In genomic region chr15:78544561-78545001, GRCm38 (mm10) we compare ENCODE assay signal across 9 mouse cellular contexts. TPM values are rescaled to one million over a fixed set of nuclear protein-coding genes. Genes with fewer than 3 reads are reported as not detected.
DNase-seq lines count a peak whose midpoint lies in the region; ATAC-seq and TF ChIP-seq lines count a peak whose summit lies in the region.
"Had no signal": no experiment of that assay in that cellular context is flagged by ENCODE, and none has a peak within 500 bp of the region (broad histone marks: within the 10 kb centered on the region; RNA-seq: fewer than 3 reads in every experiment).

Gene Sstr3, minus strand, starts transcription at chr15:78544685.

- H3K9me3 ChIP-seq in neural tube, embryonic 12.5 days: no peaks in the 10 kb centered on the region

- H3K36me3 ChIP-seq in neural tube, embryonic 12.5 days: no peaks in the 10 kb centered on the region

- H3K4me2 ChIP-seq in neural tube, embryonic 12.5 days (replicated peaks): peak within 1 kb of the TSS; percentile 44

- ATAC-seq in cerebellum, adult (ENCODE audit: insufficient number of reproducible peaks, low FRiP score, low TSS enrichment): peak; percentile 40; the same call in 1 of the 2 replicates
- peak; percentile 35; the same call in 1 of the 2 replicates for ATAC-seq in neural tube, embryonic 12.5 days (ENCODE audit: low FRiP score, low read depth)
- ATAC-seq: inflammation-experienced regulatory T-cells, adult 6 months had no signal

- peaks cover 20% of the 10 kb centered on the region for H3K4me1 ChIP-seq in neural tube, embryonic 12.5 days

- H3K4me3 ChIP-seq in layer of hippocampus, adult 2 months: peak within 1 kb of the TSS; percentile 60
- no peak within 1 kb of the TSS for H3K4me3 ChIP-seq in neural tube, embryonic 12.5 days

- WGBS in neural tube, embryonic 12.5 days: 15% methylated on average over 14 of the region's 14 CpGs

- DNase-seq in cerebellum, adult 8-10 months: no peak
- DNase-seq in cerebellum, postnatal 10 days: peak; percentile 75 to 81
- no peak for DNase-seq in layer of hippocampus, adult 2 months (ENCODE audit: low spot score in 2 of 2)
- no peak for DNase-seq in c-Kit-positive CD71-positive TER-119-positive erythroid progenitor cells, embryonic 14.5 days (ENCODE audit: low spot score)
- DNase-seq in ovary, adult 18-20 months (ENCODE audit: low spot score): no peak
- DNase-seq in kidney, adult 8-10 months: no peak

- TF ChIP-seq CTCF in layer of hippocampus, adult 2 months (conservative IDR thresholded peaks at IDR 0.05): no peak

- peak within 1 kb of the TSS; percentile 96 for H3K27ac ChIP-seq in layer of hippocampus, adult 2 months
- H3K27ac ChIP-seq in neural tube, embryonic 12.5 days: no peak within 1 kb of the TSS

- no peaks in the 10 kb centered on the region; the same call in none of the 2 replicates for H3K27me3 ChIP-seq in neural tube, embryonic 12.5 days (replicated peaks)

- H3K9ac ChIP-seq in neural tube, embryonic 12.5 days: peak within 1 kb of the TSS; percentile 40; the same call in 1 of the 2 replicates

RNA-seq across cellular contexts. Expression of gene Sstr3, which starts in this region (rescaled TPM):
- total RNA-seq in layer of hippocampus, adult 2 months (2021): 10 to 100 TPM; 25.2 to 25.8 TPM
- 0.18 and 0.24 TPM in 2 replicates for polyA plus RNA-seq in neural tube, embryonic 12.5 days (2016; fragmentation: Nextera tagmentation; extraction: Ambion mirVana)

Comparison
In these comparisons a context has a peak if more than half of its experiments do, and no peak if none do; other contexts are left out.
1. DNase-seq: peak in cerebellum, postnatal 10 days (2 of 2); none in cerebellum, adult 8-10 months (single experiment), layer of hippocampus, adult 2 months (0 of 2), c-Kit-positive CD71-positive TER-119-positive erythroid progenitor cells, embryonic 14.5 days (single experiment), ovary, adult 18-20 months (single experiment) and kidney, adult 8-10 months (0 of 2).
2. Peak in ATAC-seq, H3K9ac ChIP-seq and H3K4me2 ChIP-seq in neural tube, embryonic 12.5 days; RNA of the gene not detected or under 1 TPM.